Mouse (Mus musculus): ENCODE measurements around the gene Wdr78.

Wdr78 gene

GRCm38 (mm10) chr4:103114184-103115111 is at the start of gene Wdr78, which contains the start of gene Mier1:
Gene Wdr78, minus strand, starts transcription at chr4:103114555.
Gene Mier1, plus strand, starts transcription at chr4:103114390.
- DNase-seq: peak; percentile 98

DNA sequence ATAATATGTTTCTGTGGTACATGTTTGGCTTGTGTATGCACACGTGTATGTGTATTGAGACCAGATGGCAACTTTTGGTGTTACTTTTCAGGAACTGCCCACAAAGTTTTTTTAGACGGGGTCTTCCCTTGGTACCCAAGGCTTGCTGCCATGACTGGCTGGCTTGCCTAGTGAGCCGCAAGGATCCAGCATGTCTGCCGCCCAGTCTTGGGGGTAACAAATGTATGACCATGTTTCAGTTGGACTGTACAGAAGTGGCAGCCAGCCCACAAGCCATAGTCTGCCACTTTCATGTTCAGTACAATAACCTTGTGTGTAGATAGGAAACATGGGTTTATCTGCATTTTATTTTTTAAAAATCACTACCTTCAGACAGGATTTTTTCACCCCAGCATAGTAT is 44.4 kb upstream of the Wdr78 start:
- DNase-seq: no peak

DNA sequence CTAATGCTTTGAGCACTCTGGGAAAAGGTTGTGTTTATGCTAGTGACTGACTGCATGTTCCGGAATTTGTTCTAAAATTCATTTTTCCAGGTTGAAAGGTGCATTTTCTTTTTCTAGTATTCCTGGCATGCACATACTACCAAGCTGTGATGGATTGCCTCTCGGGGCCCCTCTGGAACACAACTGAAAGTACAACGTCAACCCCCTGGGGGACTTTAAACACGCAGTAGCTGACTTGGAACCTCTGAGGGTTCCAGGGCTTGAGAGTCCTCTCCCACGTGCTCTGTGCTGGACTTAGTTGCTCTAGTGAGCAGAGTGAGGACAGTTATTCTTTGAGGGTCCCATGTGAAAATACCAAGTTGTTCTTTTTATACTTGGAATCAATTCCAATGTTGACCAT is 37.6 kb upstream of the Wdr78 start:
- no peak for DNase-seq

GRCm38 (mm10) chr4:103146339-103146738 is 32.0 kb upstream of the Wdr78 start:
- DNase-seq: peak; percentile 77

GRCm38 (mm10) chr4:103136946-103137345 is 22.6 kb upstream of the Wdr78 start:
- no peak for DNase-seq

GRCm38 (mm10) chr4:103126533-103126932 is 12.2 kb upstream of the Wdr78 start:
- DNase-seq: no peak

GRCm38 (mm10) chr4:103123606-103124005 is 9.3 kb upstream of the Wdr78 start:
- DNase-seq: no peak

GRCm38 (mm10) chr4:103123086-103123485 is 8.7 kb upstream of the Wdr78 start:
- no peak for DNase-seq

DNA sequence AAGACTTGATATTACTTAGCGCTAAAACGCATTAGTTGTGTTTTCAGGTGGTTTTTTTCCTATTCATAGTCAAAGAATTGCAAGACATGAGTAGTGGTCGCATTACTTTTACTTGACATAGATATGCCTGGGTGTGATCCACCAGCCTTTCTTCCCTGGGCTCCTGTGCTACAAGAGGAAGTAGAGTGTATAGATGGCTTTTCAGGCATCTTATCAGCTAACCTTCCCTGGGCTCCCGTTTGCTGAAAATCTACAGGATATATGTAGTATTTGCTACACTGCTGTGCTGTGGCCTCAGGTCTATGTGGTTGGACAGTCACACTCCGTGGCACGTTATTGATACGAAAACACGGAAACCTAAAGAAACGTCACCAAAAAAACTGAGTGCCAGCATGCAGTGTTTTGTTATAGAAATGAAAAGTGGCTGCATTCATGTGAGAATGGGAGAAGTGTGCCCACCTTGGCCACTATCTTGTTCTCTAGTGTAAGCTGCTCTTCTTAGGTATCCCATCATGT is 6.6 kb upstream of the Wdr78 start:
- DNase-seq: no peak

- DNase-seq: no peak
Observed at GRCm38 (mm10) chr4:103120395-103120794, 6.0 kb upstream of the Wdr78 start.

GRCm38 (mm10) chr4:103120028-103120384 is 5.7 kb upstream of the Wdr78 start:
- no peak for DNase-seq

- DNase-seq: peak; percentile 89
Observed at GRCm38 (mm10) chr4:103119229-103120027, 5.1 kb upstream of the Wdr78 start.

DNA sequence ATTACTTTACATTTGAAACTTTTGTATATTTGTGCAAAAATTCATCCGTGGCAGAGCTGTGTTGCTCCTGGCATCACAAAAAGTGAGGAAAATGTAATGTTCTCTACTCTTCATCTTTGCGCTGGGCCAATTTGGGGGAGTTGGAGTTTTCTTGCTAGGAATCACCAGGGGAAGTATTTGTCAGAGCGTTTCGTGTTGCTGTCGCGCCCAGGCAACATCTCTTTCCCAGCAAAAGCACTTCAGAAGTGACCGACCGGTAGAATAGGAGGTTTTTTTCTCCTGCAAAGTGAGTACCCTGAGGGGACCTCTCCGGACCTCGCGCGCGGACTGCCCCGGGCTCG is 4.5 kb upstream of the Wdr78 start:
- no peak for DNase-seq

DNA sequence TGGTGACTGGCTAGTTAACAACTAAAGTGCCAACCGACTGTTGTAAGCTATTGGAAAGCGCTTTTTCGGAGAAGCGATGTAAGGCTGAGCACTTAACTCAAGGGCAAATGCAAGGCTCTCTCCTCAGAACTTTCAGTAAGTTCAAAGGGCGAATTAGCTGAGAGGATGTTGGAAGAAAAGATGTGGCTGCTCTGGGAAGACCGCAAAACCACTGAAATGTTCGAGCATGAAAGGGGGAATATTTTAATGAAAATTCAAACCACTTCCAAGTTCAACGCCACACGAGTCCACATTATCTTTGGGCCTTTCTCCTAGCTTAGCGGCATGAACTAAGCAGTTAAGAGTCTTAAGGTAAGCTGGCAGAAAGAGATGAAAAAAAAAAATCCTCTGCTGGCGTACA is 953 bp downstream of the Wdr78 start:
- DNase-seq: no peak

DNA sequence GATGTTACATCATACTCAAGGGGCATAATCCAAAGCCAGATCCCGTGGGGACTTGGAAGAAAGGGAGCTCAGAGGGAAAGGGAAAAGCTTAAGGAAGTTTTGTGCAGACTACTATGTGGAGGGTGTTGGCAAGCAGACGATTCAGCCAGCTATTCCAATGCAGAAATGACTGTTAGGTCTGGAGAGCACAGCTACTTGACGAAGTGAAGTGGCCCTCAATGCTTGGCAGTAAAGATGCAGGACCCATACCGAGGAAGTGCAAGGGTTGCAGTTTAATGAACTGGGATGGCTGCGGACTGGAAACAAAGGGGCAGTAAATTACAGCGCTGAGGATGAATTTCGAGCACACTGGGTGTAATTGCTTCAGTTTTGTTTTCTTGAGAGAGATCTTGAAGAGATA is 1.7 kb downstream of the Wdr78 start:
- no peak for DNase-seq

DNA sequence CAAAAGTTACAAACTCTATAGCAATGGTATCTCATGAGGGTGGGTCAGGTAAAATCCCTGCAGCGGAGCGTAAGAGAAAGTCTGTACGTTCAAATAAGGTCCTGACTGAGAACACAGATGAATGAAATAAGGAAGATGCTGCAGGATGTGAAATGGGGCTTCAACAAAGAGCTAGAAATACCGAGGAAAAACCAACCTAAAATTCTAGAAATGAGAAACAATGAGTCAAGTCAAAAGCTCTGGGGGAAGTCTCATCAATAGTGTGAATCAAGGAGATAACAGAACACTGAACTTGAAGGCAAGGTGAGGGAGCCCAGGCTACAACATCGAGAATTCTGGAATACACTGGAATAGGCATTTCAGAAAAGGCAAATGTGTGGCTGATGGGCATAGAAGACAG is 15.8 kb downstream of the Wdr78 start:
- no peak for DNase-seq

DNA sequence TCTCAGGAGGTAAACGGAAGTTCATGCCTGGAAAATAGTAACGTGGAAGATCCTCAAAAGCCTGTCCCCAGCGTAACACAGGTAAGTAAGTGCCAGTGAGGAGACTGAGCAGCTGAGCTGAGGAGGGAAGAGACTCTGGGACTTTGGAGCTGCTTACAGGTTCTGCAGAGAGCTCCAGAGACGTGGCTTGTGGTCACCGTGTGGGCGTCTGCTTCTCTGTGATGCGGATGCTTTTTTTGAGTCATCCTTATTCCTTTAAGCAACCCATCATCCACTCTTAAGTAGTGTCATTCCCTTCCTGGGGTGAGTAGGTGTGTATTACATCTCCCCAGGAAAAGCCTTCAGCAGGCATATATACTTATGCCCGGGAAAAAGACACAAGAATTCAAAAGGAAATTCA is 18.4 kb downstream of the Wdr78 start:
- DNase-seq: no peak

DNA sequence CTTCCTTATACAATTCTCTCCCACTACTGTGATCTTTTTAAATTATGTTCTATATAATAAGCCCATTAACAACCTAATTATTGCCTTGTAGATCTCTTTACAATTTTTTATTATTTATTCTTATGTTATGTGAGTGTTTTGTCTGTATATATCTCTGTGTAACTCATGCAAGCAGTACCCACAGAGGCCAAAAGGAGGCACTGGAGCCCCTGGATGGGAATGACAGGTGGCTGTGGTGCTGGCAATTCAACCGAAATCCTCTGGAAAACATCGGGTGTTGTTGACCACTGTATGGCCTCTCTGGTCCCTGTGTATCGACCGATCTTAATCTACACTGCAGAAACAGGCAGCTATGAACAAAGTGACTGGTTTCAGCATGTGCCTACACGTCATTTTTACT is 29.1 kb downstream of the Wdr78 start:
- no peak for DNase-seq

DNA sequence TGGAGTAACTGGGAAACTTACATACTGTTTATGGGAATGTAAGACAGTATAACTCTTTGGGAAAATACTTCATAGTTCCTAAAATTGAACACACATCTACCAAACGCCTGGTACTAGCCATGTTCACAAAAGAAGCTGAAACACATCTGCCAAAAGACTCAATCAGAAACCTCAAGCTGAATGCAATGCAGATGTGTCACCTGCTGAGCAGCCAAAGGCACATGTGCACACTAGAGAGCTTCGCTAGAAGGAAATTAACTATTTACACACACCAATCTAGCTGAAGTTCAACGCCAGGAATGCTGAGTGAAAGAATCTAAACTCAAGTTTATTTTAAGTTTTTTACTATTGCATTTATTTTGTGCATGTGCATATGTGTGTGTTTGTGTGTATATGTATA is 43.7 kb downstream of the Wdr78 start:
- no peak for DNase-seq

- no peak for DNase-seq
Observed at GRCm38 (mm10) chr4:103067906-103068655, 46.3 kb downstream of the Wdr78 start.

GRCm38 (mm10) chr4:103064976-103065375 is 49.4 kb downstream of the Wdr78 start:
- DNase-seq: no peak

DNA sequence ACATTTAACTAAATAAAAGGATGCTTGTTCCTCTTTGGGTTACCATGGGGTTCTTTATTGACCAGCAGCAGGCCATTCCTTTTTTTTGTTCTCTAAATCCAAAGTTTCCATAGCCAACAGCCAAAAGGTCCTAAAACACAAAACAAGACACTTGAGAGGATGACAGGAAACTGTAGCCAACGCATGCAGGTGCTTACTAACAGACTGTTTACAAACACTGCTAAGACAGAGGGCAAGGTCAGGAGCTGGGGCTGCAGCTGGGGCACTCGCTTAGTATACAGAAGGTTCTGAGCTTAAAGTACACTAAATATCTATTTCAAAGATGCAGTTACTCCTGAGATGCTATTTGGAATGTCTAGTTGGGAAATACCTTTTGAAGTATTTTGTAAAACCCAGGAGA is 49.9 kb downstream of the Wdr78 start:
- DNase-seq: no peak

DNA sequence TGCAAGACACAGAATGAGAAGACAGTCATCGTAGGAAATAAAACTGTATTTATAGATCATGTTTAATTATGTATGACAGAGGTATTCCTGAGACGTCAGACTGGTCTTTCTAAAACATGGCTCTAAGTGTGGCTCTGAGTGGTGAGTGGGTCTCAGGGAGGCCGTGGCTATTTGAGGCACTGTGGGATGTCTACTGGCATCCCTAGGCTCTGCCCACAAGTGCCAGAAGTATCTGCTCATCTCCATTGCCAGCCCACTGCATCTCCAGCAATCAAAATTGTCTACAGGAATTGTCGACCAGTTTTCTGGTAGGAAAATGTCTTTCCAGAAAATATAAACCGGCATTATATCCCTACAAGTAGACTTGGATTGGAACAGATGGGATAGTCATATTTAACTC is 57.4 kb downstream of the Wdr78 start:
- DNase-seq: no peak

Data from kidney, adult 18-20 months (tissue).